Mouse (Mus musculus): ENCODE results near the gene Clasp2. TPM values are rescaled to one million over a fixed set of nuclear protein-coding genes. Genes with fewer than 3 reads are reported as not detected.

The Clasp2 gene
- polyA plus RNA-seq, 1 experiment from 2014 or later, result 111 TPM

GRCm38 (mm10) chr9:113726991-113727680, 14.1 kb upstream of the Clasp2 start:
- Histone ChIP-seq H3K4me1 (replicated peaks) (no peaks in the 10 kb centered on the region), H3K27ac (replicated peaks) (no peak overlapping the region), H3K36me3 (no peaks in the 10 kb centered on the region), H3K27me3 (no peaks in the 10 kb centered on the region), H3K9me3 (no peaks in the 10 kb centered on the region), H3K9ac (no peak overlapping the region), H3K4me3 (no peak overlapping the region), H3K4me2 (no peak overlapping the region)
- ATAC-seq (ENCODE audit: low read depth), result no peak
- 93% methylated on average over 18 of the region's 18 CpGs for WGBS

GRCm38 (mm10) chr9:113731540-113731939, 9.7 kb upstream of the Clasp2 start:
- Histone ChIP-seq H3K27me3 (no peaks in the 10 kb centered on the region), H3K9ac (no peak overlapping the region), H3K9me3 (no peaks in the 10 kb centered on the region), H3K27ac (replicated peaks) (no peak overlapping the region), H3K4me2 (no peak overlapping the region), H3K36me3 (no peaks in the 10 kb centered on the region), H3K4me3 (no peak overlapping the region), H3K4me1 (replicated peaks) (no peaks in the 10 kb centered on the region)
- WGBS, result 82% methylated on average over 3 of the region's 3 CpGs
- ATAC-seq (ENCODE audit: low read depth), result no peak

- H3K27me3 ChIP-seq, result no peaks in the 10 kb centered on the region
- no peak overlapping the region for H3K4me2 ChIP-seq
- no peaks in the 10 kb centered on the region for H3K36me3 ChIP-seq
- H3K9ac ChIP-seq, result no peak overlapping the region
- no peak overlapping the region for H3K4me3 ChIP-seq
- H3K4me1 ChIP-seq (replicated peaks), result peaks cover 7% of the 10 kb centered on the region
- no peak overlapping the region for H3K27ac ChIP-seq (replicated peaks)
- ATAC-seq (ENCODE audit: low read depth), result no peak
- H3K9me3 ChIP-seq, result no peaks in the 10 kb centered on the region
Observed at GRCm38 (mm10) chr9:113735920-113736319, 5.4 kb upstream of the Clasp2 start.

GRCm38 (mm10) chr9:113738021-113738420, 3.3 kb upstream of the Clasp2 start:
- no peak overlapping the region for H3K4me3 ChIP-seq

GRCm38 (mm10) chr9:113738941-113739340, 2.3 kb upstream of the Clasp2 start:
- no peak overlapping the region for H3K4me2 ChIP-seq
- no peak overlapping the region for H3K4me3 ChIP-seq
- no peaks in the 10 kb centered on the region for H3K36me3 ChIP-seq
- no peaks in the 10 kb centered on the region for H3K9me3 ChIP-seq
- H3K9ac ChIP-seq, result no peak overlapping the region
- no peak overlapping the region for H3K27ac ChIP-seq (replicated peaks)
- ATAC-seq (ENCODE audit: low read depth), result no peak
- peaks cover 23% of the 10 kb centered on the region for H3K4me1 ChIP-seq (replicated peaks)
- H3K27me3 ChIP-seq, result no peaks in the 10 kb centered on the region
- WGBS, result 89% methylated on average over 6 of the region's 6 CpGs

More at GRCm38 (mm10) chr9:113738021-113738420, 3.3 kb upstream of the Clasp2 start:
- Histone ChIP-seq H3K9ac (no peak overlapping the region), H3K4me1 (replicated peaks) (peaks cover 18% of the 10 kb centered on the region), H3K36me3 (no peaks in the 10 kb centered on the region), H3K9me3 (no peaks in the 10 kb centered on the region), H3K27ac (replicated peaks) (no peak overlapping the region), H3K4me2 (no peak overlapping the region), H3K27me3 (no peaks in the 10 kb centered on the region)
- WGBS, result 70% methylated on average over 9 of the region's 9 CpGs
- no peak for ATAC-seq (ENCODE audit: low read depth)

GRCm38 (mm10) chr9:113741637-113742137, 414 bp downstream of the Clasp2 start:
- H3K4me1 ChIP-seq (replicated peaks), result peaks cover 23% of the 10 kb centered on the region
- no peaks in the 10 kb centered on the region for H3K36me3 ChIP-seq
- peak overlapping the region; percentile 93 for H3K4me3 ChIP-seq
- H3K9ac ChIP-seq, result peak overlapping the region; percentile 83
- H3K27ac ChIP-seq (replicated peaks), result peak overlapping the region; percentile 75
- ATAC-seq (ENCODE audit: low read depth), result peak; percentile 83
- peak overlapping the region; percentile 82 for H3K4me2 ChIP-seq
- H3K27me3 ChIP-seq, result no peaks in the 10 kb centered on the region
- H3K9me3 ChIP-seq, result no peaks in the 10 kb centered on the region
- WGBS, result under 1% methylated on average over 64 of the region's 64 CpGs

GRCm38 (mm10) chr9:113742361-113742794, 1.1 kb downstream of the Clasp2 start:
- Histone ChIP-seq H3K36me3 (no peaks in the 10 kb centered on the region), H3K27me3 (no peaks in the 10 kb centered on the region), H3K4me1 (replicated peaks) (peaks cover 23% of the 10 kb centered on the region), H3K4me2 (peak overlapping the region; percentile 82), H3K9me3 (no peaks in the 10 kb centered on the region), H3K4me3 (peak overlapping the region; percentile 93), H3K27ac (replicated peaks) (no peak overlapping the region), H3K9ac (peak overlapping the region; percentile 83)
- ATAC-seq (ENCODE audit: low read depth), result no peak
- 5% methylated on average over 17 of the region's 17 CpGs for WGBS

GRCm38 (mm10) chr9:113743291-113743690, 2.0 kb downstream of the Clasp2 start:
- no peak overlapping the region for H3K4me2 ChIP-seq
- no peaks in the 10 kb centered on the region for H3K27me3 ChIP-seq
- 55% methylated on average over 3 of the region's 3 CpGs for whole genome bisulfite sequencing
- no peaks in the 10 kb centered on the region for H3K9me3 ChIP-seq
- no peak for ATAC-seq (ENCODE audit: low read depth)
- H3K4me3 ChIP-seq, result no peak overlapping the region
- H3K9ac ChIP-seq, result 0 out of 2 replicates have a peak overlapping the region, but pooled peaks have one; percentile 26
- H3K36me3 ChIP-seq, result no peaks in the 10 kb centered on the region
- peaks cover 23% of the 10 kb centered on the region for H3K4me1 ChIP-seq (replicated peaks)
- H3K27ac ChIP-seq (replicated peaks), result no peak overlapping the region

GRCm38 (mm10) chr9:113749356-113749755, 8.1 kb downstream of the Clasp2 start:
- no peak overlapping the region for H3K4me3 ChIP-seq
- H3K9me3 ChIP-seq, result no peaks in the 10 kb centered on the region
- no peak overlapping the region for H3K27ac ChIP-seq (replicated peaks)
- H3K9ac ChIP-seq, result no peak overlapping the region
- H3K4me2 ChIP-seq, result no peak overlapping the region
- H3K27me3 ChIP-seq, result no peaks in the 10 kb centered on the region
- H3K36me3 ChIP-seq, result no peaks in the 10 kb centered on the region
- ATAC-seq (ENCODE audit: low read depth), result no peak
- no peaks in the 10 kb centered on the region for H3K4me1 ChIP-seq (replicated peaks)
- WGBS, result 85% methylated on average over 7 of the region's 7 CpGs

GRCm38 (mm10) chr9:113755888-113756719, 14.8 kb downstream of the Clasp2 start:
- Histone ChIP-seq H3K36me3 (no peaks in the 10 kb centered on the region; the same call in 1 of the 2 replicates), H3K4me1 (replicated peaks) (no peaks in the 10 kb centered on the region), H3K9ac (no peak overlapping the region), H3K4me2 (no peak overlapping the region), H3K4me3 (no peak overlapping the region), H3K27ac (replicated peaks) (no peak overlapping the region), H3K27me3 (no peaks in the 10 kb centered on the region), H3K9me3 (no peaks in the 10 kb centered on the region)
- ATAC-seq (ENCODE audit: low read depth), result no peak
- 87% methylated on average over 15 of the region's 15 CpGs for WGBS

GRCm38 (mm10) chr9:113758472-113758871, 17.2 kb downstream of the Clasp2 start:
- H3K27ac ChIP-seq (replicated peaks), result no peak overlapping the region
- H3K9me3 ChIP-seq, result no peaks in the 10 kb centered on the region
- no peak overlapping the region for H3K4me2 ChIP-seq
- H3K27me3 ChIP-seq, result no peaks in the 10 kb centered on the region
- ATAC-seq (ENCODE audit: low read depth), result no peak
- no peak overlapping the region for H3K9ac ChIP-seq
- 94% methylated on average over 10 of the region's 10 CpGs for WGBS
- no peak overlapping the region for H3K4me3 ChIP-seq
- no peaks in the 10 kb centered on the region; the same call in 1 of the 2 replicates for H3K36me3 ChIP-seq
- H3K4me1 ChIP-seq (replicated peaks), result no peaks in the 10 kb centered on the region

- 96% methylated on average over 1 of the region's 1 CpGs for WGBS
Observed at GRCm38 (mm10) chr9:113759684-113760083, 18.4 kb downstream of the Clasp2 start.

More at GRCm38 (mm10) chr9:113759684-113760083, 18.4 kb downstream of the Clasp2 start:
- no peak overlapping the region for H3K9ac ChIP-seq
- no peak overlapping the region for H3K4me3 ChIP-seq
- H3K27me3 ChIP-seq, result no peaks in the 10 kb centered on the region
- ATAC-seq (ENCODE audit: low read depth), result no peak
- no peaks in the 10 kb centered on the region; the same call in 1 of the 2 replicates for H3K36me3 ChIP-seq
- no peaks in the 10 kb centered on the region for H3K9me3 ChIP-seq
- no peak overlapping the region for H3K4me2 ChIP-seq
- no peak overlapping the region for H3K27ac ChIP-seq (replicated peaks)
- H3K4me1 ChIP-seq (replicated peaks), result no peaks in the 10 kb centered on the region

Measured in neural tube, embryonic 13.5 days (tissue).